Mouse (Mus musculus): Measurements from ENCODE around the gene Prickle2.

Gene Prickle2

DNA sequence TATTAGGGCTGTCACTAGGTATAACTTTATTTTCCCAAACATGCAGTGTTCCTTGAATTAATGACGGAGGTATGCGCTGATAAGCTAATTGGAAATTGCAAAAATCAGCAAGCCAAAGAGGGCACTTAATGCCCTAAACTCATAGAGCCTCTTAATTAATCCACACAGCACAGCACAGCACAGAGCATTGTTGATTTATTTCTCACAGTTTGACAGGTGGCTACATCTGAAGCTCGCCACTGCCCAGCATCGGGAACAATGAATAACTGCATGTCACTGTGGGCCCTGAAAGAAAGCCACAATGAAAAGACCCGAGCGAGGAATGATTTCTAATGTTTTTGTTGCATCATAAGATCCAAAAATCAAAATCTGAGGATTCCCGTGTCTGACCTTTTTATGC, 359.2 kb downstream of the Prickle2 start:
- no peak for DNase-seq

DNA sequence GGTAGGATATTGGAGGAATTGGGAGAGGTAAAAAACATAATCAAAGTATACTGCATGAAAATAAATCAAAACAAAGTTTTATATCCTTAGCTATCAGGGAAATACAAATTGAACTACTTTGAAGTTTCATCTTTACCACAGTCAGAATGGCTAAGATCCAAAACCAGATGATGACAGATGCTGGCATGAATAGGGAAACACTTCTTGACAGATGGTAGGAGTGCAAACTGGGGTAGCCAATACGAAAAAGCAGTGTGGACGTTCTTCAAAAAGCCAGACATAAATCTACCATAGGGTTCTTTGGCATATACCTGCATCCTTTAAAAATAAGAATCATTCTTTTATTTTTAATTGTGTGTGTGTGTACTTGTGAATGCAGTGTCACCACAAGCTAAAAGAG, 360.8 kb downstream of the Prickle2 start:
- DNase-seq, result no peak

DNA sequence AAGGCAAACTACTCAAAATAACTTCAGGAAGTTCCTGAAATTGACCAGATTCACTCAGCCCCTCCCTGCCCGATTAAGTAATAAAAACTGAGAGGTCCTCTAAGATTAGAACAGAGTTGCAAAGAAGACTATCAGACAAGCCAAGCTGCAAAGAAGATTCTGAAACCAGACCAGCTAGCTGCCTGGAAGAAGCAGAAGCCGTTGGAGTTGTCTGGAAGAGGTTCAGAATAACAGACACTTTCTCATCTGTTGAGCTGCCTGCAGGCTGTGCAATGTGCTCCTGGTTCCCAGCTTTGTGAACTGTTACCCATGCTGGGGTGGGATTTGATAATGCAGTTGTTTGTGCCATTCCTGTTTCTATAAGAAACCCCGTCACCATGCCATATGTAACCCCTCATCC, 361.4 kb downstream of the Prickle2 start:
- DNase-seq, result no peak
